Mouse (Mus musculus) heart, adult 8-10 months (tissue): ENCODE data around the gene Zfx. TPM values are rescaled to one million over a fixed set of nuclear protein-coding genes. Genes with fewer than 3 reads are reported as not detected.

Source experiments
- DNase-seq: peaks from one replicate; pipeline ENCODE4 v3.0.0; 2022; ENCODE audit warnings: low spot score
- total RNA-seq, 4 experiments: library from RNA; stranded (reverse); gene quantifications; 2 replicates each; pipeline ENCODE4 v1.2.4; 2022

Zfx gene
- 10 to 100 TPM; 22.4 to 28.4 (median 24.6) TPM for total RNA-seq

DNA sequence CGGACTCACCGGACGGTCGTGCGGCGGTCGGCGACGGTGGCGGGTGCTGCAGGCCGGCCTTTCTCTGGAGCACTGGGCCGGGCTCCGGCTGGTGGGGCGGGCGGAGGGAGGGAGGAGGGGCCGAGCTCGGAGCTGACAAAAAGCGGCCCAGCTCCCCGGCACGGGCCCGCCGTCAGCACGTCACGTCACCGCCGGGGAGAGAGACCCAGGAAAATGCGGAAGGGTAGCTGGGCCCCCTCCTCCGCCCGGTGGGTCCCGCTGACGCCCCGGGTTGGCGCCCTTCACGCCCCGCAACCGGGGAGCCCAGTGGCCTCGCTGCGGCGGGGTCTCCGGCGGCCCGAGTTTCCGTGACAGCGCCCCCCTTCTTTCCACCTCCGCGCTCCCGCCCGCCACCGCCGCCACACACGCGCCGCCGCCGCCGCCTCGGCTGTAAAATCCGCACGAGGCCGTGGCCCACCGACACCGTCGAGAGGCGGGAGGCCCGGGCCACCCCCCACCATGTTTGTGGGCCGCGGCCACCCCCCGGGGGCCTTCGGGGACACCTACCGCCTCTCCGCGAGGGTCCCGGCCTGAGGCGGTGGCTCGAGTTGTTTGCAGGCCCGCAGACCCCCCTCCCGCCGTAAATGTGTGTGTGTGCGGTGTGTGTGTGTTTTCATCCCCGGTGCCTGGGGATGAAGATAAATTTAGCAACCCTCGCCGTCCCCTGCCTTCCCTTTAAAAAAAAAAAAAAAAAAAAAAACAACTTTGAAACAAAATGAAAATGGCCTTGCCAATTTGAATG is at the start of gene Zfx:
Zfx (minus strand) TSS at position 644 of the 781 bp plus-strand sequence.
- peak; percentile 21 for DNase-seq

DNA sequence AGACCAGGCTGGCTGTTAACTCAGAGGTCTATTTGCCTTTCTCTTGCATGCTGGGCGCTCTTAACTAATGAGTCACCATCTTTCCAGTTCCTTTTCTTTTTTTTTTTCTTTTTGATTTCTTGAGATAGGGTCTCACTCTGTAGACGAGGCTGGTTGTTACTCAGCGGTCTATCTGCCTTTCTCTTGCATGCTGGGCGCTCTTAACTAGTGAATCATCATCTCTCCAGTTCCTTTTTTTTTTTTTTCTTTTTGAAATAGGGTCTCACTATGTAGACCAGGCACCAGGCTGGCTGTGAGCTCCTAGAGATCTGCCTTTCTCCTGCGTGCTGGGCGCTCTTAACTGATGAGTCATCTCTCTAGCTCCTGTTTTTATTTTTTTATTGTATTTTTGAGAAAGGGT is 45.8 kb upstream of the Zfx start:
- no peak for DNase-seq

DNA sequence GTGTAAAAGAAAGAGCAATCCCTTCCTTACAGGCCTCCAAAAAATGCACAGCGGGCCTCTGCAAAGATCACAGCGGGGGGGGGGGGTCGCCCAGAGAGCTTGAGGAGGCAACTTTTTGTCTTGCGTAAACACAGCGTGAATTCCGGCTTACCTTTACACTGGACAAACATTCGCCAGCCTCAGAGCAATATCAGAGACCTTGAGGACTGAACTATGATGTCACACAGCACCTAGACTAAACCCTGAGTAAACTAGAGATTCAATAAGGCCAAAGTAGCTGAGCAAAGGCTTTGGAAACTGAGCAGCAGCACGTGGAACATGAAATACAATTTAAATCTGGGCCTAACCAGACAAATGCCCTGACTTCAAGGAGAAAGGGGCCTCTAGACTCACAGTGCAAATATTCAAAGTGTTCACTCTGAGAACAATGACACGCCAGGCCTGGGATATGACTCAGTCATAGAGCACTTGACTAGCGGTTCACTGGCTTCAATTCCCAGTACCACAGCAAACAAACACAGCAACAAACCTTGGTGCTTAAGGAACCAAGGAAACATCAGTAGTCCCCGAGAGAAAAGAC is 28.8 kb upstream of the Zfx start:
- no peak for DNase-seq

DNA sequence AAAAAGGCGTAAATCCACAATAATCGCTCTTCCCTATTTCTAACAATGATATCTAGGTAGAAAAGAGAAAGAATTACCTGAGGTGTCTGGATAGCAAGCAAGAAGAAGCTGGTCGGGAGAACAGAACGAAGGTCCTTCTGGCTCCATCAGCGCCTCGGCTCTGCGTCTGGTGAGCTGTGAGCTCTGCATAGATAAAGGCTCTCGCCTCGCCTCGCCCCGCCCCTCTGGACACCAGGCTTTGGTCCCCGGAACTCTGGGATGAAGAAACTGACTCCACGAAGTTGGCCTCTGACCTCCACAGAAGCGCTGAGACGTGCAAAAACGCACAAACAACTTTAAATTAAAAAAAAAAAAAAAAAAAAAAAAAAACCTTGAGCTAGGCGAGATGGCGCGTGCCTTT is 27.0 kb upstream of the Zfx start:
- no peak for DNase-seq

DNA sequence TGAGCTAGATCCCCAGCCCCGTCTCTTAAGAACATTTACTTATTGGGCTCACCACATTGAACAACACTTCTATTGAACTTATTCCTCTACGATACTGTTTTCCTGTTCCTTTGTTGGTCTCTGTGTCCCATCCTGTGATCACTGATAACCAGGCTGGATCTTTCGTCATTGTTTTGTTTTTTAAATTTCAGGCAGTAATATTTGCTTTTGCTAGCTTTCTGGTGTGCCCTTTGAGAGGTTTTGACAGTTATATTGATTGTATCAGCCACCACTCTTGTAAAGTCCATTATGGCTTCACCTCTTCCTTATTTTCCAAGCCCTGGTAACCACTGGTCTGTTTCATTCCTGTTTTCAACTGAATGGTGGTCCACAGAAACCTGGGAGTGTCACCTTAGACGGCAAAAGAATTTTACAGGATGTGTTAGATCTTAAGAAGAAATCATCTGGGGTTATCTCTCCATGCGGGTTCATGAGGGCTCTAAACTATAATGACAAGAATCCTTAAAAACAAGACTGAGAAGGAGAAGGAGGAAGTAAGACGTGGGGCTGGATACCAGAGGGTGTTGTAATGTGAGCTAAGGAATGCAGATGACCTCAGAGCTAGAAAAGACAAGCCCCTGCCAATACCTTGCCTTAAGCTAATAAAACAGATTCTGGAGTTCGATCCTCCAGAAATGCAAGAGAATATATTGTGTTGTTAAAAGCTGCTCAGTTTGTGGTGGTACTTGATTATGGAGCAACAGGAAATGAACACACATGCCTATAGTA is 18.7 kb upstream of the Zfx start:
- no peak for DNase-seq

DNA sequence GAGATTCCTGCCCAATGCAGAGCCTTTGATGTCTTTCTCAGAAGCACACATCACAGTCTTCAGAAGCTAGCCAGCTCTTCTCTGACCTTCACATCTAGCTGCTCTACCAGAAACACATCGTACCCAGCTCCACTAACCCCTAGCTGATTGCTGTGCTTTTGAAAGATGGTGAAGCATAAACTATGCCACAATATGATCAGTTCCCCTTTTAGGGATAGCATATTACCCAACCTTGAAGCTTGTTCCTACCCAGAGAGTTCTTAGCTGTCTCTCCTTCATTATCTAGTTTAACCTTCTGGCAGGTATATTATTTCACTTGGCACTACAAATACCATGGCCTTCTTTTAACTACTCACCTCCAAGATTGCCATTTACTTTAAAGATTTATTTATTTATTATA is 16.6 kb upstream of the Zfx start:
- no peak for DNase-seq

DNA sequence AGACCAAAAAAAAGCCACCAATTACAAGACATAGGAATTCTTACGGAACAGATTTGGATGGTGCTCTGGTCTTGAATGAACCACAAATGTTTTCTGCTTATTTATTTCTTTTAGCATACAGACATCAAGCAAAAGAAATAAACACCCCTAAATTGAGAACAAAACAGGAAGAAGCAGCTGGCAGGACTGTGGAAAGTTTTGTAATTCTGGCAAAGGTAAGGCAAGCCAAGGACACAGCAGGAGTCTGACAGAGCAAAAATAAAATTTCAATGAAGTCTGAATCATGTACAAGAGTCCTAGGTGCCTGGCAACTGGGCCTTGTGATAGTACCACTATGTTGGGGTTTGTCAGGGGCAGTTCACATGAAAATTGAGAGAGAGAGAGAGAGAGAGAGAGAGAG is 14.8 kb upstream of the Zfx start:
- no peak for DNase-seq

DNA sequence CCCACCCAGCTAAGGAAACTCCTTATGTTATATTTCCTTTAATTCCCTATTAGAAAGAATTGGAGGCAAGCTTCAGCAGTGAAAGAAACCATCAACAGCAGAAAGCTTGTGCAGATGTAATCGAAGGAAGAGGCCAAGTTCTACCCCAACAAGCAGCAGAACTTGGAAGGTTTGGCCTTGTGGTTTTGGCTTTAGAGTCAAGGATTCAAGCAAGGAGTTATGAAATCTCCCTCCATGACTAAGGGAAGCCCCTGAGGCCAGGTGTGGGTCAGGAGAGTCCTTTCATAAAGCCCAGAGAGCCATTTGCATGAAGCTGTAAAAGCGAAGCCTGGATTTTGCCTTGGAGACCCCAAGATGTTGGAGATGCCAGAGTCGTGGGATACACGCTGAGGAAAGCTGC is 11.6 kb upstream of the Zfx start:
- DNase-seq, result no peak

DNA sequence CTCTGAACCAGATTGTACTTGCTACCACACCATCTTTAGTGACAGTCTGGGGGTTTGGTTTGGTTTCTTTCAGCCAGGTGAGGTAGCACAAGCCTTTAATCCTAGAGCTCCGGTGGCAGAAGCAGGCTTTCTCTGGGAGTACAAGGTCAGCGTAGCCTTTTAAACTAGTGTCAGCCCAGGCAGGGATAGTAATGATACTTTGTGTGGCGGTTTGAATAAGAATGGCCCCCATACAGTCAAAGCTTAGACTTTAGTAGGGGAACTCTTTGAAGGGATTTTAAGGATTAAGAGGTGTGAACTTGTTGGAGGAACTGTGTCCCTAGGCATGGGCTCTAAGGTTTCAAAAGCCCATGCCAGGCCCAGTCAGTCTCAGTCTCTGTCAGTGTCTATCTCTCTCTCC is 10.0 kb upstream of the Zfx start:
- DNase-seq, result no peak

DNA sequence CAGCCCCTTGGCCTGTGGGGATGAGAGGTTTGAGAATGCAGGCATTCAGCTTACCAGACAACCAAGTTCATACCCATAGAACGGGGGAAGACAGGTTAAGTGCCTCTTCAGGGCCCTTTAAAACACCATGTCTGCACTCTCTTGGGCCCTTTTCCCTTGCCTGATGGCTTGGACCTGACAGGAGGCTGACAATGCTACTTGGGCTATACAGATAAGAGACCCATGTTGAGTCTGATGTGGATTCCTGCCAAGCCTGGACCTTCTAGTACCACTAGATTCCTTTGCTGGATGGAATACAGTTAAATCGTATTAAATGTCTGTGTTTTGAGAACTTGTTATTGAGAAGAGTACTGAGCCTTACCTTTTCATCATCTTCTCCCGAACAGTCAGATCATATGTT is 8.7 kb upstream of the Zfx start:
- no peak for DNase-seq

DNA sequence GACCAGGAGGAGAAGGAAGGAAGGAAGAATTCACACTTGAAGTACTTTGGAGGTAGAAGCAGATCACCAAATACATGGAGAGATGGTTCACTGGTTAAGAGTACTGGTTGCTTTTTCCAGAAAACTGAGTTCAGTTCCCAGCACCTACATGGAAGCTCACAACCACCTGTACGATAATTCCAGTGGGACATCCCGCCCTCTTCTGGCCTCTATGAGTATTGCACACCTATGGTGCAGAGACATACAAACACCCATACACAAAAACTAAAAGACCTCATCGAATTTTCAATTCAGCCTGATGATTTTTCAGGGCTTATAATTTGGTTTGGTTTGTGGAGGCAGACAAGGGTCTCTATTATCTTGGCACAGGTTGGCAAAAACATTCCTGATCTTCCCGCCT is 6.2 kb upstream of the Zfx start:
- DNase-seq, result no peak

DNA sequence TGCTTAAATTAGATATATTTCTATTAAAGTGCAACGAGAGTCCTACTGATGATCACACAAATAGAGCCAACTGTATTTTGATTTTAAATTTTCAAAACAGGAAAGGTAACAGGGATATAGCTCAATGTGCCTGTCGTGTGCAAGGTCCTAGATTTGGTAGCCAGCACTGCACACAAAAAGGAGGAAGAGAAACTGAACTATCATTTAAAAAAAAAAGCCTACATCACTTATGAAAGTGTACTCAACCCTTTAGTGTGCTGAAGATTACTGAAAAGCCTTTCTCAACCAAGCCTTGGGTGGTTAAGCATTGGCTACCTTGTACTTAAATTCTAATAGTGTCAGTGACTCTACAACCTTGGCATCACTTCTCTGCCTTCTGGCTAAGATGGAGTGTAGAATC is 2.4 kb upstream of the Zfx start:
- DNase-seq, result no peak

DNA sequence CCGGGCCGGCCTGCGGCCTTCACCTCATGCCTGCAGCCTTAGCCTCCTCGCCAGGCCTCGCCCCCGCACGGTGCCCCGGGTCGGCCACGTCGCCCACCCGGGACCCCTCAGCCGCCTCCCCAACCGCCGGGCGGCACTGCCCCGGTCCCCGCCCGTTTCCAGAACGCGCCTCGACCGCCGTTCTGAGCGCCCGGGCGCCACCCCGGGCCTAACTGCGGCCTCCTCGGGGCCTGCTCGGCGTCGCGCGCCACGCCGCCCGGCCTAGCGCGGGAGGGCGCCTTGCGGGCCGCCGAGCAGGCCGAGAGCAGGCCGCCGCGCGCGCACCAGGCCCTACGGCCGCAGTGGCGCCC is 818 bp downstream of the Zfx start:
- DNase-seq, result no peak

DNA sequence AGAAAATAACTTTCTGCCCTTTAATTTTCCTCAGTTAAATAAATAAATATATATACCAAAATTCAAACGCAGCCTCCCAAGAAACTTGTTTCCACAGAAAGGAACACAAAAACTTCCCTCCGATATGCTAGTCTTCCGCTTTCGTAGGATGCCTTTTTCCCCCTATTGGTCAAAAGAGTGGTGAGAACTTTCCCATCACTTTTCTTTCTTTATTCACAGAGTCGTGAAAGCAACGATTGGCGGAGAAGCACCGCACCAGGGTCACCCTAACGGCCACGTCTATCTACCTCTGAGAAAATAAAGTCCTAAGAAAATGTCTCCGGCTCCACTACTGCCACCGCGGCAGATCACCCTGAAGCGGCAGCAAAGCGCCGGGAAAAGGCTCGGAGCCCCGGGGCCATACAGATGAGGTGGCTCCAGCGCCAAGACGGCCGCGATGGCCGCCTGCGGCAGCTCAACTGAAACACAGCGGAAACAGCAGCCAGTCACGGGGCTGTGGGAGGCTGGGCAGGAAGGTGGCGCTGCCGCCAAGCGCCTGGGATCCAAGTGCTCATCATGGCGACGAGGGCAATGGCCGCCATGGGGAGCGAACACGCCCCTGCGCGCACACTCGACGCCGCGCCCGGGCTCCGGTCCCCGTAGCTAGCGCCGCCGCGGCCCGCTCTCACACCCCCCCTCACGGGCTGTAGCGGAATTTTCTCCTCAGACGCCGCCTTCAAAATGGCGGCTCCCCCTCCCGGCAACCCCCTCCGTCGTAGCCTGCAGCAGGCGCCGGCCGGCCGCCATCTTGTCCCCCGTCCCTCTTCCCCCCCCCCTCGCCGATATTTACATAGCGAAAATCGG is 1.4 kb downstream of the Zfx start:
- peak; percentile 80 for DNase-seq

DNA sequence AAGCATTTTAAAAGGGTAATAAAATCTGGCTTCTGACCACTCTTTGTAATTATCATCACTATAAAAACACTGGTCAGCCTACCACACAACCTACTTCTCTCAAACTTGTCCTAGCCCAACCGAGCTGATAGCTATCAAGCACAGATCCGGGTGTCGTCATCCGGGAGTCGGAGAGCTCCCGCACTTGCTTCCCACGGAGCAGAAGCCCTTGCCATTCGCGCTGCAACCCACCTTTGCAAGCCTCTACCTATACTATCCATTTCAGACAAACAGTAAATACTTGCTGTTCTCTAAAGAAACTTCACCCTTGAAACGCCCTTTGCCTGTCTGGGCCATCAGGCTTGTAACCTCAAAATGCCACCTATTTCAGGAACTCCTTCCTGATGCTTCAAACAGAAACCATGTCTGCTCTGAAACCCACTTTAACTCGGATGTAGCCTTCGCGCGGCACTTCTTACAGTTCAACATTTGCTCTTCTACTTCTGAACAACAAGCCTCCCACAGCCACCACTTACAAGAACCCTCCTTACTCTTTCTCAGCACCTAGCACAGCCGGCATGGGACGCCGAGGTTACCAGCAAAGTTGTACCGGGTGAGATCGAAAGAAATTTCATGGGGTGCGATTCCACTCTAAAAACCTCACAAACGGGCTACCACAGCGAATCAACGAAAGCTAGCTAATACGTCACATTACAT is 2.2 kb downstream of the Zfx start:
- DNase-seq, result no peak

DNA sequence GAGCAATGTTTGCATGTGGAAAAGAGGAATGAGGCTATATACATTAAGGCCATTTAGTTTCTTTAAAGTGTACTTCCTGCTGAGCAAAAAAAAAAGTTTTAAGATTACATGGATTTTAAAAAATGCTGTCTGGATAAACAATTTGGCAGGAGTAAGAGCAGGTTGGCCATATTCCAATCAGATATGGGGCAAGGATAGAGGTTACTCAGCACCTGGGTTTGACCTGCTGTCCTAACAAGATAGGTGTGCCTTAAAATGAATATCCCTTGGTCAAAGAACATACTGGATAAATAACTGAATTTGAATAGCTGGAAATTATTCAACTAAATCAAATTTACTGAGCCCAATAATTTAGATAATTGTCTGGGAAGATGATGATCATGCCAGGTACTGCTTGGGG is 5.2 kb downstream of the Zfx start:
- no peak for DNase-seq

DNA sequence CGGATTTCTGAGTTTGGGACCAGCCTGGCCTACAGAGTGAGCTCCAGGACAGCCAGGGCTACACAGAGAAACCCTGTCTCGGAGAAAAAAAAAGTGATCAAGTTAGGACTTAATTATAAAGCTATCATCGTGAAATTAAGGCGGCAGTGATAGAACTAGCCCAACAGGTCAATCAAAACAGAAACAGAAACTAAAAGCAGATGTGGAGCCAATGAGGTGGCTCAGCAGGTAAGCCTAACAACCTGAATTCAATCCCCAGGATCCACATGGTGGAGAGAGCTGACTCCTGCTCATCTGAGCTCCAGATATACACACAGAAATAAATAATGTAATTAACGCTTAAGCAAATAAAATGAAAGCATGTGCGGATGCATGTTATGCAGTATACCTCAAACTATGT is 7.6 kb downstream of the Zfx start:
- DNase-seq, result no peak

DNA sequence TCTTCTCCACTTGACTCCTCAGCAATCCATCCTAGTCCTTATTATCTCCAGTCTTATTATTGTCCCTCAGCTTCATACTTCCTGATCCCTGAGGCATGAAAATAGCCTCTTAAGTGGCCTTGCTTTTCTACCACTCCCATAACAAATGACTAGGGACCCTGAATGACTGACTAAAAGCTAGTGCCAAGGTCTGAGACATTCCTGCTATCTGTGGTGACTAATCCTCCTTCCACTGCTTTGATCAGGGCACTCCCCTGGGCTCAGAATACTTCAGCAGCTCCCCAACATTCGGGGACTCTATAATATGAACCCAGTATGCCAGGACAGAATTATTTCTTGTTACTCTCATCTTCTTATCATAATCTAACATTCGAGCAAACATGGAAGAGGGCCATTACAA is 17.5 kb downstream of the Zfx start:
- no peak for DNase-seq

DNA sequence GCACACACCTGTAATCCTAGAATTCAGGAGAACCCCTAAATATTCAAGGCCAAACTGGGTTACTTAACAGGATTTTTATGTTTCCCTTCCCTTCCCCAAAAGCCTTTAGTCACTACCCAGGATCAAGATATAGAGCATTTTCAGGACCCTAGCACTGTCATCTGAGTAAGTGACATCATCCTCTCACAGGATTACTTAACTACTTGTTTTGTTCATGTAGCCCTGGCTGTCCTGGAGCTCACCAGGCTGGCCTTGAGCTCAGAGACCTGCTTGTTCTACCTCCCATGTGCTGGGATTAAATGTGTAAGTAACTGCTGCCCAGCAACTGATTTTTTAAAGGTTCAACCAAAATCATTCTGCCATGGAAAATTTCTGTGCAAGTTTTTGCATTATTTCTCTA is 20.6 kb downstream of the Zfx start:
- no peak for DNase-seq

DNA sequence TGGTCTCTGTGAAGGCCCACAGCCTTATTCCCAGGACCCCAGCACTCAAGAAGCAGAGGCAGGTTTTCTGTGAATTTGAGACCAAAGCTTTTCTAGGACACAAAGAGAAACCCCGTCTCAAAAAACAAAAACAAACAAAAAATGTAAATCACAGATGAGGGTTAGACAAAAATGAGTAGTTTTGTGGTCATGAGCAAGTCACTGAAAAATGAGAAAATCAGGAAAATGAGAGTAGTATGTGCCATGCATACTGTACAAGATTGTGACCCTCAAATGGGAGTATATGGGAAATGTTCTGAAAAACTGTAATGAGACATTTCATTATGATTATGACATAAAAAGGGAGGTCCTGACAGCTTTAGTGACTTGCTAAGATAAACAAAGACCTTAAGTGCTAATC is 22.9 kb downstream of the Zfx start:
- DNase-seq, result no peak

DNA sequence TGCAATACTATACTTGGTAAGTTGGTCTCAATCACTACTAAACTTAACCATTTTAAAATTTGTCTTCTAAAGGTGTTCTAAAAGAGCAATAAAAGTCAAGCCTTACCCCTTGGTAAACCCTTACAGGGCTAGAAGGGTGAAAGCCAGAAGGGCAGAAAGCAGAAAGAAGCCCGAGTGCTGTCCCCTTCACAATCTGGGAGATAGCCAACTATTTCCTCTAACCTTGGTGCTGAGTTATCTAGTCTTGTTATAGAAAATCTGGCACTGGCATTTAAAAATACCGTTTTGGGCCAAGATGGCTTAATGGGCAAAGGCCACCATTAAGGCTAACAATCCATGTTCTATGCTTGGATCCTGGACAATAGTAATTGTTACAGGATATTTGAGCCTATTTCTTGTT is 32.5 kb downstream of the Zfx start:
- no peak for DNase-seq

DNA sequence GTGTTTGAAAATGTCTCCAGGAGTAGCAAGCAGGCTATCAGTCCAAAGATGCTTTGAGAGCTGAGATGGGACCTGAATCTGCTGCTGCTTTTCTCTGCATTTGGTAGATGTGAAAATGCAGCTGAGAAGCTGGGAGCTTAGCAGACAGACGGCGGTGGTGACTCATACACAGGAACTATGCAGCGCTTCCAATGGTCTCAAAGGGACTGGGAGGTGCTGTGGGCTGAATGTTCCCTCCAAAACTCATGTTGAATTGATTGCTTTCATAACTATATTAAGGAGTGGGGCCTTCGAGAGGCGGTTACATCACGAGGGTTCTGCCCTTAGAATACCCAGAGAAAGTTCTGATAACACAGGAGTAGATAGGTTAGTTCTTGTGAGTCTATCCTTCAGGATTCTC is 62.3 kb downstream of the Zfx start:
- DNase-seq, result peak; percentile 35
